Mouse (Mus musculus) myocyte (in vitro differentiated cells): ENCODE measurements around the gene Gm42906.
A peak's percentile ranks its signal among the peaks of the same experiment; 100 is the strongest.

Source experiments
- E2F4 ChIP-seq: IDR thresholded peaks from one replicate; pipeline ENCODE4 v1.6.1; 2011; ENCODE audit warnings: mild to moderate bottlenecking, control low read depth, moderate library complexity; ENCODE audit not compliant: insufficient read depth
- MAX ChIP-seq: IDR thresholded peaks from one replicate; pipeline ENCODE4 v1.6.1; 2011; ENCODE audit warnings: low read depth, mild to moderate bottlenecking, control low read depth
- MYOD1 ChIP-seq, 3 experiments: IDR thresholded peaks; one replicate each; pipeline ENCODE4 v1.6.1; 2011; ENCODE audit warnings: control low read depth in 2 of 3, low read depth in 2 of 3, mild to moderate bottlenecking in 2 of 3, moderate library complexity in 1 of 3; ENCODE audit not compliant: insufficient read length in 2 of 3, control insufficient read depth in 1 of 3
- MYOG ChIP-seq, 3 experiments: IDR thresholded peaks; one replicate each; pipeline ENCODE4 v1.6.1; 2011; ENCODE audit warnings: control low read depth in 2 of 3, low read depth in 2 of 3, mild to moderate bottlenecking in 2 of 3; ENCODE audit not compliant: insufficient read length in 2 of 3, control insufficient read depth in 1 of 3, insufficient read depth in 1 of 3
- POLR2A ChIP-seq: IDR thresholded peaks from one replicate; pipeline ENCODE4 v1.6.1; 2011; ENCODE audit warnings: low read depth, mild to moderate bottlenecking, control low read depth, moderate library complexity; ENCODE audit not compliant: insufficient read length
- POLR2AphosphoS2 ChIP-seq: IDR thresholded peaks from one replicate; pipeline ENCODE4 v1.6.1; 2011; ENCODE audit warnings: low read depth, control low read depth; ENCODE audit not compliant: insufficient read length
- SRF ChIP-seq: IDR thresholded peaks from one replicate; pipeline ENCODE4 v1.6.1; 2011; ENCODE audit warnings: low read depth; ENCODE audit not compliant: control insufficient read depth, insufficient read length
- TCF12 ChIP-seq: IDR thresholded peaks from one replicate; pipeline ENCODE4 v1.6.1; 2011; ENCODE audit warnings: mild to moderate bottlenecking, control low read depth; ENCODE audit not compliant: poor library complexity, insufficient read depth, severe bottlenecking
- USF1 ChIP-seq: IDR thresholded peaks from one replicate; pipeline ENCODE4 v1.6.1; 2011; ENCODE audit warnings: low read depth, mild to moderate bottlenecking, control low read depth, moderate library complexity

GRCm38 (mm10) chr5:151315804-151316597, 112.0 kb downstream of the Gm42906 start:
- TF ChIP-seq SRF (no peak), MYOD1 (IDR thresholded peaks at IDR 0.05; ENCODE audit: control insufficient read depth in 1 of 3, insufficient read length in 2 of 3, low read depth in 2 of 3) (peak in 1 of 3 experiments; percentile 21), POLR2A (no peak), MYOG (IDR thresholded peaks at IDR 0.05; ENCODE audit: control insufficient read depth in 1 of 3, insufficient read depth in 1 of 3, insufficient read length in 2 of 3, low read depth in 2 of 3) (no peak), MAX (peak; percentile 1), USF1 (no peak), E2F4 (no peak), POLR2AphosphoS2 (no peak), TCF12 (no peak)
